ENCODE assay signal across 7 mouse cellular contexts in genomic region chr7:5052438-5052837, GRCm38 (mm10). TPM values are rescaled to one million over a fixed set of nuclear protein-coding genes. Genes with fewer than 3 reads are reported as not detected.
DNase-seq lines count a peak whose midpoint lies in the region; ATAC-seq lines count a peak whose summit lies in the region.

No protein-coding gene starts in this region.

- no peaks in the 10 kb centered on the region for H3K9me3 ChIP-seq in lung, embryonic 15.5 days
- H3K9me3 ChIP-seq in embryonic facial prominence, embryonic 15.5 days (replicated peaks): no peaks in the 10 kb centered on the region
- H3K9me3 ChIP-seq in limb, embryonic 10.5 days (replicated peaks): no peaks in the 10 kb centered on the region; the same call in 1 of the 2 replicates
- no peaks in the 10 kb centered on the region for H3K9me3 ChIP-seq in stomach, embryonic 14.5 days (ENCODE audit: control insufficient read depth, low read depth, low read length)

- H3K36me3 ChIP-seq in lung, embryonic 15.5 days: no peaks in the 10 kb centered on the region
- H3K36me3 ChIP-seq in embryonic facial prominence, embryonic 15.5 days: no peaks in the 10 kb centered on the region
- H3K36me3 ChIP-seq in limb, embryonic 10.5 days: no peaks in the 10 kb centered on the region
- H3K36me3 ChIP-seq in stomach, embryonic 14.5 days (ENCODE audit: control insufficient read depth, insufficient read depth, low read length): no peaks in the 10 kb centered on the region

- H3K27me3 ChIP-seq in lung, embryonic 15.5 days: peaks cover 58% of the 10 kb centered on the region
- H3K27me3 ChIP-seq in embryonic facial prominence, embryonic 15.5 days: peaks cover 34% of the 10 kb centered on the region
- peaks cover 59% of the 10 kb centered on the region for H3K27me3 ChIP-seq in limb, embryonic 10.5 days (ENCODE audit: low read depth, poor library complexity, severe bottlenecking)
- H3K27me3 ChIP-seq in stomach, embryonic 14.5 days (ENCODE audit: control insufficient read depth, insufficient read depth, low read length): peaks cover 21% of the 10 kb centered on the region

- peaks cover 39% of the 10 kb centered on the region for H3K4me1 ChIP-seq in lung, embryonic 15.5 days
- H3K4me1 ChIP-seq in embryonic facial prominence, embryonic 15.5 days: peaks cover 58% of the 10 kb centered on the region
- H3K4me1 ChIP-seq in limb, embryonic 10.5 days: peaks cover 46% of the 10 kb centered on the region
- peaks cover 16% of the 10 kb centered on the region for H3K4me1 ChIP-seq in stomach, embryonic 14.5 days (ENCODE audit: control insufficient read depth, insufficient read depth, low read length)

- H3K27ac ChIP-seq in lung, embryonic 15.5 days: no peak overlapping the region
- no peak overlapping the region for H3K27ac ChIP-seq in embryonic facial prominence, embryonic 15.5 days (replicated peaks)
- H3K27ac ChIP-seq in limb, embryonic 10.5 days: no peak overlapping the region
- no peak overlapping the region for H3K27ac ChIP-seq in stomach, embryonic 14.5 days (ENCODE audit: low read length)

- peak overlapping the region; percentile 94 for H3K4me2 ChIP-seq in lung, embryonic 15.5 days
- H3K4me2 ChIP-seq in embryonic facial prominence, embryonic 15.5 days (replicated peaks): peak overlapping the region; percentile 90
- peak overlapping the region; percentile 91 for H3K4me2 ChIP-seq in stomach, embryonic 14.5 days (replicated peaks; ENCODE audit: low read depth, low read length)

- WGBS in lung, embryonic 15.5 days: 3% methylated on average over 12 of the region's 12 CpGs
- 2% methylated on average over 12 of the region's 12 CpGs for WGBS in embryonic facial prominence, embryonic 15.5 days
- 6% methylated on average over 12 of the region's 12 CpGs for WGBS in limb, embryonic 10.5 days
- under 1% methylated on average over 12 of the region's 12 CpGs for WGBS in stomach, embryonic 14.5 days

- peak overlapping the region; percentile 80; the same call in 1 of the 2 replicates for H3K9ac ChIP-seq in lung, embryonic 15.5 days
- 0 out of 2 replicates have a peak overlapping the region, but pooled peaks have one; percentile 85 for H3K9ac ChIP-seq in embryonic facial prominence, embryonic 15.5 days
- peak overlapping the region; percentile 30; the same call in 1 of the 2 replicates for H3K9ac ChIP-seq in stomach, embryonic 14.5 days (replicated peaks; ENCODE audit: low read depth, low read length)

- peak overlapping the region; percentile 85 for H3K4me3 ChIP-seq in lung, embryonic 15.5 days
- H3K4me3 ChIP-seq in embryonic facial prominence, embryonic 15.5 days (replicated peaks): peak overlapping the region; percentile 82
- H3K4me3 ChIP-seq in limb, embryonic 10.5 days: peak overlapping the region; percentile 92
- H3K4me3 ChIP-seq in stomach, embryonic 14.5 days (ENCODE audit: low read depth, low read length): peak overlapping the region; percentile 77

- no peak for DNase-seq in lung, postnatal 10 days
- DNase-seq in limb, embryonic 10.5 days (ENCODE audit: low spot score): no peak
- DNase-seq in gastrocnemius, postnatal 4 days (ENCODE audit: low spot score in 2 of 2): no peak
- no peak for DNase-seq in c-Kit-positive CD71-positive TER-119-positive erythroid progenitor cells, embryonic 14.5 days (ENCODE audit: low spot score)

- no peak for ATAC-seq in lung, embryonic 15.5 days (ENCODE audit: borderline replicate concordance, extremely low read depth, low FRiP score, low TSS enrichment)
- no peak for ATAC-seq in embryonic facial prominence, embryonic 15.5 days (ENCODE audit: insufficient number of reproducible peaks, low FRiP score, low TSS enrichment, low read depth)
- ATAC-seq in stomach, embryonic 14.5 days (ENCODE audit: insufficient number of reproducible peaks, insufficient read depth, low FRiP score, low read depth): no peak

RNA-seq across cellular contexts. Expression of gene Zfp580, which starts 1.1 kb away (rescaled TPM):
- 29.2 and 30.0 TPM in 2 replicates for polyA plus RNA-seq in lung, embryonic 15.5 days (2015; fragmentation: Nextera tagmentation; extraction: Ambion mirVana)
- 36.8 and 43.1 TPM in 2 replicates for polyA plus RNA-seq in embryonic facial prominence, embryonic 15.5 days (2015; fragmentation: Nextera tagmentation; extraction: Ambion mirVana)
- 30.1 and 34.3 TPM in 2 replicates for polyA plus RNA-seq in limb, embryonic 10.5 days (2016; fragmentation: Nextera tagmentation; extraction: Ambion mirVana)
- polyA plus RNA-seq in stomach, embryonic 14.5 days (2014; fragmentation: Nextera tagmentation; extraction: Ambion mirVana): 35.7 and 44.1 TPM in 2 replicates
- 10 to 100 TPM; 10.1 to 11.6 TPM for total RNA-seq in gastrocnemius, postnatal 4 days (2021)

RNA-seq across cellular contexts. Expression of gene U2af2, which starts 9.5 kb away (rescaled TPM):
- polyA plus RNA-seq in lung, embryonic 15.5 days (2015; fragmentation: Nextera tagmentation; extraction: Ambion mirVana): 147 and 150 TPM in 2 replicates
- 116 and 124 TPM in 2 replicates for polyA plus RNA-seq in embryonic facial prominence, embryonic 15.5 days (2015; fragmentation: Nextera tagmentation; extraction: Ambion mirVana)
- 202 and 203 TPM in 2 replicates for polyA plus RNA-seq in limb, embryonic 10.5 days (2016; fragmentation: Nextera tagmentation; extraction: Ambion mirVana)
- polyA plus RNA-seq in stomach, embryonic 14.5 days (2014; fragmentation: Nextera tagmentation; extraction: Ambion mirVana): 106 and 119 TPM in 2 replicates
- 100 to 1,000 TPM; 117 to 127 TPM for total RNA-seq in gastrocnemius, postnatal 4 days (2021)

RNA-seq across cellular contexts. Expression of gene Zfp784, which starts 14.2 kb away (rescaled TPM):
- polyA plus RNA-seq in lung, embryonic 15.5 days (2015; fragmentation: Nextera tagmentation; extraction: Ambion mirVana): 4.9 and 5.0 TPM in 2 replicates
- 6.7 and 7.5 TPM in 2 replicates for polyA plus RNA-seq in embryonic facial prominence, embryonic 15.5 days (2015; fragmentation: Nextera tagmentation; extraction: Ambion mirVana)
- 2.5 and 4.0 TPM in 2 replicates for polyA plus RNA-seq in limb, embryonic 10.5 days (2016; fragmentation: Nextera tagmentation; extraction: Ambion mirVana)
- 4.6 and 6.2 TPM in 2 replicates for polyA plus RNA-seq in stomach, embryonic 14.5 days (2014; fragmentation: Nextera tagmentation; extraction: Ambion mirVana)
- total RNA-seq in gastrocnemius, postnatal 4 days (2021): 1 to 10 TPM; 5.8 to 6.6 TPM

RNA-seq across cellular contexts. Expression of gene 4632433K11Rik, which starts 18.5 kb away (rescaled TPM):
- polyA plus RNA-seq in lung, embryonic 15.5 days (2015; fragmentation: Nextera tagmentation; extraction: Ambion mirVana): not detected in 2 replicates
- polyA plus RNA-seq in embryonic facial prominence, embryonic 15.5 days (2015; fragmentation: Nextera tagmentation; extraction: Ambion mirVana): not detected in 2 replicates
- not detected in 2 replicates for polyA plus RNA-seq in limb, embryonic 10.5 days (2016; fragmentation: Nextera tagmentation; extraction: Ambion mirVana)
- polyA plus RNA-seq in stomach, embryonic 14.5 days (2014; fragmentation: Nextera tagmentation; extraction: Ambion mirVana): not detected in 2 replicates
- total RNA-seq in gastrocnemius, postnatal 4 days (2021): not detected

RNA-seq across cellular contexts. Expression of gene Epn1, which starts 27.6 kb away (rescaled TPM):
- polyA plus RNA-seq in lung, embryonic 15.5 days (2015; fragmentation: Nextera tagmentation; extraction: Ambion mirVana): 55.1 and 60.5 TPM in 2 replicates
- 66.5 and 70.6 TPM in 2 replicates for polyA plus RNA-seq in embryonic facial prominence, embryonic 15.5 days (2015; fragmentation: Nextera tagmentation; extraction: Ambion mirVana)
- polyA plus RNA-seq in limb, embryonic 10.5 days (2016; fragmentation: Nextera tagmentation; extraction: Ambion mirVana): 64.5 and 69.1 TPM in 2 replicates
- polyA plus RNA-seq in stomach, embryonic 14.5 days (2014; fragmentation: Nextera tagmentation; extraction: Ambion mirVana): 63.2 and 63.4 TPM in 2 replicates
- total RNA-seq in gastrocnemius, postnatal 4 days (2021): 100 to 1,000 TPM; 112 to 117 TPM

Comparison
In these comparisons a context has a peak if more than half of its experiments do, and no peak if none do; other contexts are left out.
1. H3K9ac ChIP-seq: peak in every context shown above with its lines; median percentile 85 in embryonic facial prominence, embryonic 15.5 days; 80 in lung, embryonic 15.5 days; 30 in stomach, embryonic 14.5 days.